Mouse (Mus musculus) layer of hippocampus, adult 9-11 months (tissue): ENCODE results near the gene Trak2.
"Not testable (repeated sequence)": the region's sequence is repeated elsewhere in the genome, so short reads cannot be mapped to it uniquely, and the experiment has no call there.

Experiments used
- DNase-seq: peaks from one replicate; pipeline ENCODE4 v3.0.0; 2022

Trak2 gene

DNA sequence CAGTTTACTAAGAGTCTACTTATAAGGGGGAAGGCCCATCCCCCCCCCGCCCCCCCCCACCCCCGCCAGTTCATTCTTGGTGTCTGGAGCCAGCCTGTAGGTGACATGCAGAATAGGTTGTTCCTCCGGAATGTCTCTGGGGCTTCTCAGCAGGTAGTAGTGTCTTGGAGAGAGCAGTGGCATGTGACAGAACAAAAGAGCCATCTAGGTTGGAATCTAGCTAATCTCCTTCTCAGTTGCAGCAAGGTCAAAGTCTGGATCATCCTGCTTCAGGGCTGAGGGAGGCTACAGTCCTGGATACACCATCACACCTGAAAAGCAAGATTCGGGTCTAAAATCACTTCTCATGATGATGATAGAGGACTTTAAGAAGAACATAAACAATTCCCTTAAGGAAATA, 87.6 kb downstream of the Trak2 start:
- DNase-seq: no peak

GRCm38 (mm10) chr1:58883279-58883678, 90.0 kb downstream of the Trak2 start:
- not testable (repeated sequence) for DNase-seq

DNA sequence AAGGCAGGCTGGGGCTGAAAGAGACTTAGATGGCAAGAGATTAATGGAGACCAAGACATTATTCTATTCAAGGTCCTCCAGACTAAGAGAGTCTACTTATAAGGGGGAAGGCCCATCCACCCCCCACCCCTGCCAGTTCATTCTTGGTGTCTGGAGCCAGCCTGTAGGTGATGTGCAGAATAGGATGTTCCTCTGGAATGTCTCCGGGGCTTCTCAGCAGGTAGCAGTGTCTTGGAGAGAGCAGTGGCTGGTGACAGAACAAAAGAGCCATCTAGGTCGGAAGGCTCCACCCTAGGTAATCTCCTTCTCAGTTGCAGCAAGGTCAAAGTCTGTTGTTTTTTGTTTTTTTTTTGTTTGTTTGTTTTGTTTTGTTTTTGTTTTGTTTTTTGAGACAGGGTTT, 93.9 kb downstream of the Trak2 start:
- DNase-seq: not testable (repeated sequence)

GRCm38 (mm10) chr1:58876500-58876899, 96.7 kb downstream of the Trak2 start:
- not testable (repeated sequence) for DNase-seq

DNA sequence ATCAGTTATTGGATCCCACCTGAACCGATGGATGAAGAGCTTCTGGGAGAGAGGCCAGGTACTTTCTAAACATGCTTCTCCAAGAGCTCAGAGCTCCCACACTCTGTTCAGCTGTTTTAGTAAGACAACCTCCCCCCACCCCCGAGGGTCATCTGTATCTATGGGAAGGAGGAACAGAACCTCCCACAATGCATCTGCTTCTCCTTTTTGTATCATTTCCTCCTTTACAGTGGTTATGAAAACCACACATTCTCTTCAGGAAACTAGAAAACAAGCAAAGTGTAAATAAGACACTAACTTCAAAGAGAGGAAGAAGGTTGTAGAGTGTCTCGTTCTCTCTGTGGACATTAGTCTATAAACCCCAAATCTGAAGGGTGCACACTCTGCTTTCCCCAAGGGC, 112.6 kb downstream of the Trak2 start:
- not testable (repeated sequence) for DNase-seq

GRCm38 (mm10) chr1:58859738-58860365, 113.4 kb downstream of the Trak2 start:
- not testable (repeated sequence) for DNase-seq

DNA sequence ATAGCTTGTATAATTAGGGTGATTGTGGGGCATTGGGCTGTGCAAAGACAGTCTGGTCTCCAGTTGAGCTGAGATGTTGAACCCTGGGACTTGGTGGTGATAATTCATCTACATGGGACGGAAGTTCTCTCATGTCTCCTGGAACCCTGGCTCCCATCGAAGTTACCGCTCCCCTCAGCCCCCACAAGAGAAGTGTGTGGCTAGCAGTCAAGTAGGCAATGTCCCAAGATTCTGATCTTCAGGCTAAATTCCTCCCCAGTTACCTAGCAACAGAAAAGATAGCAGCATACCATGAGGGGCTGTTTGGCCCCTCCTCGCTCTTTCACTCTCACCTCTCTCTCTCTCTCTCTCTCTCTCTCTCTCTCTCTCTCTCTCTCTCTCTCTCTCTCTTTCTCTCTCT, 114.1 kb downstream of the Trak2 start:
- not testable (repeated sequence) for DNase-seq

DNA sequence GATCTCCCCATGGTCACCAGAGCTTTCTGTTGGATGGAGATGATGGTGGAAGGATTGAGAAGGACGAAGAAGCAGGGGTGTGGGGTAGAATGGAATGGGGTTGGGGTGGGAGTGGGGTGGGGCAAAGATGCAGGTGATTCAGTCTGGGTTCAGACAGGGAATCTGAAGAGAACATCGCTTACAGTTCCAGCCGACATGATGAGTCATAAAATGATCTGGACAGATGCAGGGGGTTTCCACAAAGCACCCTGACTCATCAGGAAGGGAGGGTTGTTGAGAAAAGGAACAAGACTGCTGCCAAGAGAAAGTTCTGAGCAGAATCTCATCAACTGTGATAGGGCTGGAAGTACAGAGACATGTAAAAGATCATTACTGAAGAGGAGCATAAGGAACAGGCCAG, 116.4 kb downstream of the Trak2 start:
- not testable (repeated sequence) for DNase-seq
